Mouse (Mus musculus) B cell, adult (primary cell): ENCODE data around the gene Kank2. TPM values are rescaled to one million over a fixed set of nuclear protein-coding genes. Genes with fewer than 3 reads are reported as not detected.

Experiments
- total RNA-seq: library from RNA; stranded (reverse); gene quantifications from 4 replicates; pipeline ENCODE4 v1.2.4, GENCODE M21; 2023; ENCODE audit not compliant: inconsistent age

Kank2 gene
- total RNA-seq: 0.09 to 0.19 TPM (median 0.10 TPM) in 3 of 4 replicates, not detected in the other

GRCm38 (mm10) chr9:21798345-21799009 is at the start of gene Kank2:
Gene Kank2 (minus strand): TSS chr9:21798744.

DNA sequence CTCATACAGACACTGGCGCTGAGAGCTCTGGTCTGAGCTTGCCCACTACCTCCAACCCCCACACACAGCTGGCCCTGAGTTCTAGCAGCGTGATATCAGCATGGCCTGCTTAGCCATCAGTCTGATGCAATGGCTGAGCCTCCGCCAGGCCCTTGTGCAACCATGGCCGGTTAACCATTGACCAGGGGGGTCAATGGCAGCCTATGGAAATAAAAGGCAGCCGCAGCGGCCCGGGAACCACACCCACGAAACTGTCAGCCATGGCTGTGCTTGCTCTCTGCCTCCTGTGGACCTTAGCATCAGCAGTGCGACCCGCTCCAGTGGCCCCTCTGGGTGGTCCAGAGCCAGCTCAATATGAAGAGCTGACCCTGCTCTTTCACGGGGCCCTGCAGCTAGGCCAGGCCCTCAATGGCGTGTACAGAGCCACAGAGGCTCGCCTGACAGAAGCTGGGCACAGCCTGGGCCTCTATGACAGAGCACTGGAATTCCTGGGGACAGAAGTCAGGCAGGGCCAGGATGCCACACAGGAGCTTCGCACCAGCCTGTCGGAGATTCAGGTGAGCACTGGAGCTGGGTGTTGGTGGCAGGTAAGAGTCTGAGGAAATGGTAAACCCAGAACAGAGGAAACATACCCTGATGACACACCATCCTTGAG is 36.8 kb upstream of the Kank2 start, which contains the start of gene Angptl8:
Angptl8 (plus strand) TSS at position 253 of the 655 bp plus-strand sequence.

DNA sequence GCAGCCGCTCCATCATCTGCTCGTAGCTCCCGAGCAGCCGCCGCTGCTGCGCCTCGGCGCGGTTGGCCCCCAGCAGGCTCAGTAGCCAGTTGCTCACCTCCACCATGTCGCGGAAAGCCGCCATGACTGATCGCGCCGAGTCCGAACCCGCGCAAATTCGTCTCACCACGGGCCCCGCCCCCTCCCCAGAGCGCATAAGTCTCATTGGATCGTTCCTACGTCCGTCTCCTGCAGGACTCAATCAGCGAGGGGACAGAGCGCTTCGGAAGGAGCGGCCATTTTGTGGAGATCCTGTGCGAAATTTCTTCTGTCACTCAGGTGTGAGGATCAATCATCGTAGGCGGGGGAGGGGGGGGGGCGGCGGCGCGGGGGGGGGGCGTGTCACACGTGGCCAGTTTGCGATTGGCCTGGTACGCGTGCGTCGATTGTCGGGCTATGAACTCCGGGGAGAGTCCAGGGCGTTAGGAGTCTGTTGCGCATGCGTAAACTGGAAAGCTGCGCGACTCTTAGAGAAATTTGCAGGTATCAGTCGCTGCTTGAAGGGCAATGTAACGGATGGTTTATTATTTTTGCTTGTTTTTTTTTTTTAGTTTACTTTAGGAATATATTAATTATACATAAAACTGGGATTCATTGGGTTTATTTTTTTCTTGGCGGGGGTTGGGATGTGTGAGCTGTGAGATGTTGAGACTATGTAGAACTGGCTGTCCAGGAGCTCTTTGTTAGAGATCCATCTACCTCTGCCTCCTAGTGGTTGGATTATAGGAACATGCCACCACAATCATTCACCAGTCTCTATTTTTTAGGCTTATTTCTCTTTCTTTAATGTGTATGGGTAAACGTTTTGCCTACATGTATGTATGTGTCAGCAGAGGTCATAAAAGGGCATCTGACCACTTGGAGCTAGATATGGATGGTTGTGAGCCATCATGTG is 38.1 kb downstream of the Kank2 start, which contains the start of gene Spc24:
Spc24 (minus strand) TSS at position 149 of the 934 bp plus-strand sequence.

GRCm38 (mm10) chr9:21723377-21724146 is 75.0 kb downstream of the Kank2 start, which contains the start of gene Ldlr:
Gene Ldlr (plus strand): TSS chr9:21723483.

Other genes with a start within 250 kb of the Kank2 start
- gene Timm29, start 206.0 kb downstream of the Kank2 start, total RNA-seq: 28.7 to 35.2 TPM (median 32.7 TPM) in 4 replicates
- 14.7 to 16.0 TPM (median 15.3 TPM) in 4 replicates for gene Yipf2, start 205.9 kb downstream of the Kank2 start, total RNA-seq
- gene Smarca4, start 182.6 kb downstream of the Kank2 start, total RNA-seq: 91.8 to 106 TPM (median 103 TPM) in 4 replicates
- 12.0 to 21.0 TPM (median 19.3 TPM) in 4 replicates for gene Ldlr, start 75.3 kb downstream of the Kank2 start, total RNA-seq
- gene Spc24, start 38.4 kb downstream of the Kank2 start, total RNA-seq: 1.4 to 4.4 TPM (median 3.2 TPM) in 4 replicates
- gene Angptl8, start 36.8 kb upstream of the Kank2 start, total RNA-seq: not detected in 4 replicates
- 11.6 to 16.2 TPM (median 12.1 TPM) in 4 replicates for gene Dock6, start 53.9 kb upstream of the Kank2 start, total RNA-seq
- 3.8 to 5.1 TPM (median 4.2 TPM) in 4 replicates for gene Rab3d, start 119.4 kb upstream of the Kank2 start, total RNA-seq
- gene Ccdc159, start 128.7 kb upstream of the Kank2 start, total RNA-seq: not detected in 4 replicates
- 0.67 TPM in 1 of 4 replicates, not detected in the others for gene Tmem205, start 128.8 kb upstream of the Kank2 start, total RNA-seq
- 0.63 to 1.7 TPM (median 1.1 TPM) in 4 replicates for gene Plppr2, start 138.3 kb upstream of the Kank2 start, total RNA-seq
- 8.1 to 10.0 TPM (median 9.1 TPM) in 4 replicates for gene Swsap1, start 157.0 kb upstream of the Kank2 start, total RNA-seq
- gene Epor, start 164.8 kb upstream of the Kank2 start, total RNA-seq: 0.30 to 0.60 TPM in 2 of 4 replicates, not detected in the others
- 0.19 to 0.21 TPM in 2 of 4 replicates, not detected in the others for gene Rgl3, start 190.7 kb upstream of the Kank2 start, total RNA-seq
- not detected in 4 replicates for gene Ccdc151, start 203.9 kb upstream of the Kank2 start, total RNA-seq
- 66.4 to 85.8 TPM (median 77.1 TPM) in 4 replicates for gene Prkcsh, start 204.1 kb upstream of the Kank2 start, total RNA-seq